Mouse (Mus musculus): ENCODE measurements around the gene Icos. TPM values are rescaled to one million over a fixed set of nuclear protein-coding genes. Genes with fewer than 3 reads are reported as not detected.

The Icos gene
- 0.08 and 0.15 TPM in 2 replicates for polyA plus RNA-seq (2012; rRNA removed)

DNA sequence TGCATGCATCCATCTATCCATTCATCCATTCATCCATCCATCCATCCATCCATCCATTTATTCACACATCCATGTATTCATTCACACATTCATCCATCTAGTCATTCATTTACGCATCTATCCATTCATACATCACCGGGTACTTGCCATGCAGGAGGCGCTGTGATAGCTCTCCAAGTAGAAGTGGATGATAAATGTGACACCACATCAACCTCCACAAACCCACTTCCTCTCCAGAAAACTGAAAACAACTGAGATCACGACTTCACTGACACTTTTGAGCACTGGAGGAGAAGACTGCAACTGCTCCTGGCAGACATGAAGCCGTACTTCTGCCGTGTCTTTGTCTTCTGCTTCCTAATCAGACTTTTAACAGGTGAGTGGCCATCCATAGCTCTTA is at the start of gene Icos:
Gene Icos (plus strand): TSS at position 287 of the 400 bp plus-strand sequence.
- Histone ChIP-seq H3K4me3 (ENCODE audit: insufficient read depth, low read length) (no peak within 1 kb of the TSS), H3K4me1 (ENCODE audit: control insufficient read depth, insufficient read depth, low read length) (no peaks in the 10 kb centered on the region), H3K27ac (ENCODE audit: insufficient read depth, low read length) (no peak within 1 kb of the TSS)
- TF ChIP-seq POLR2A (IDR thresholded peaks at IDR 0.05; ENCODE audit: extremely low read depth, insufficient read depth, low read length): no peak

DNA sequence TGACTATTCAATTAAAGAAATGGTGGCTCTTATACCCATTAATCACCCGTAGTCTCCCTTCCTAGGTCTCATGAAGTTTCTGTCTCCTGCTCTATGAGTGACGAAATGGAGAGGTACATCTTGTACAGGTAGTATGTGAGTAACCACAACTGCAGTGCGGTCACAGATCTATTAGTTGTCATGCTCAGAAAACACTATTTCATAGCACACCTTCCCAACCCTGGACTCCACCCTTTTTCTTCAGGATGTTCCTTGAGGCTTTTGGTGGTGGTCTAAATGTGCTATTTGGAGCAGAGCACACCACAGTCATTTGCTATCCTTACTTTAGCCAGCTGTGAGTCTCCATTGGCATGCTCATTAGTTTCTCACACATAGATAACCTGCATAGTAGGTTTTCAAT is 48.7 kb upstream of the Icos start:
- Histone ChIP-seq H3K27ac (ENCODE audit: insufficient read depth, low read length) (no peak overlapping the region), H3K4me1 (ENCODE audit: control insufficient read depth, insufficient read depth, low read length) (no peaks in the 10 kb centered on the region), H3K4me3 (ENCODE audit: insufficient read depth, low read length) (no peak overlapping the region)
- no peak for TF ChIP-seq POLR2A (IDR thresholded peaks at IDR 0.05; ENCODE audit: extremely low read depth, insufficient read depth, low read length)
- no peak for TF ChIP-seq CTCF (IDR thresholded peaks at IDR 0.05; ENCODE audit: extremely low read depth, insufficient read depth, low read length)

DNA sequence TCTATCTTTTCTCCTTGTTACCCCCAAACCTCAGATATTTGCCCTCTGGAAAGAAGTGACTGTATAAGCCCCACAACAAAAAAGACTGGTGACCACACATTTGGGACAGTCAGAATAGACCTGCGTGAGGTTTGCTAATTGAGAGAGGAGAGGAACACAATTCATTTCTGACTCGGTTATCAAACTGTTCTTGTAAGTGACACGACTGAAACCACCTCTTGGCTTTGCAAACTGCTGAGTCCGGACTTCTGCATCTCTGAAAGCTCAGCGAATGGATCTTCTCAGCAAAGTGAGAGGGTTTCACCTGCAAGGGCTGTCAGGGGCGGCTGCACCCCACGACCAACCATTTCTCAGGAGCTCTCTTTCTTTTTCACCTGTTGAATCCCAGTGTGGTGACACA is 47.3 kb upstream of the Icos start:
- TF ChIP-seq CTCF (IDR thresholded peaks at IDR 0.05; ENCODE audit: extremely low read depth, insufficient read depth, low read length): no peak
- no peak for TF ChIP-seq POLR2A (IDR thresholded peaks at IDR 0.05; ENCODE audit: extremely low read depth, insufficient read depth, low read length)
- Histone ChIP-seq H3K4me1 (ENCODE audit: control insufficient read depth, insufficient read depth, low read length) (peaks cover 2% of the 10 kb centered on the region; the same call in 1 of the 2 replicates), H3K27ac (ENCODE audit: insufficient read depth, low read length) (no peak overlapping the region), H3K4me3 (ENCODE audit: insufficient read depth, low read length) (no peak overlapping the region)

DNA sequence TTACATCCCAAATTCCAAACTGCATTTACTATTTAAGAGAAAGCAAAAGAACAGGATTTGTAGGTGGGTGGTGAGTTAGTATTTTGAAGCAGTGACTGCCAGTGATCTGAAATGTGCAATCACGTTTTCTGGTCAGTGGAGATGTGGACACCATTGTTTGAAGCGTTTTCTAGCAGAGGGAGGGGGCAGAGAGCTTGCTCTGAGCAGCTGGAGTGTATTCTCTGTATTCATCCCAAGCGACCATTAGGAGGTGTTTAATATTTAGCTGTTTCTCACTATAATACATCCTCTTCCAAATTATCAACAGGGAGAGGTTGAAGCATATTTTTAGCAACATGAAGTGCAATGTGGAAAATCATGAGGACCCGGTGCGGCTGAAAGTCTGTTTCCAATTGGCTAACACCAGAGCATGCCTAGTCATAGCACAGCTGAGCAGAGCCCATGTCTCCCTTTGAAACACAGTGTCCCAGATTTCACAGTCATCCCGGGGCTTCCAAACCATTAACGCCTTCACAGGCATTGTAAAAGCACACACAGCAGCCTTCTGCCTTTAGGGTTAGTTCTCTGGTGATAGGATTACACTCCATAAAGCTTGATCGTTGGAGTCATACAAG is 41.7 kb upstream of the Icos start:
- Histone ChIP-seq H3K27ac (ENCODE audit: insufficient read depth, low read length) (no peak overlapping the region), H3K4me3 (ENCODE audit: insufficient read depth, low read length) (no peak overlapping the region), H3K4me1 (ENCODE audit: control insufficient read depth, insufficient read depth, low read length) (peaks cover 10% of the 10 kb centered on the region)
- TF ChIP-seq CTCF (IDR thresholded peaks at IDR 0.05; ENCODE audit: extremely low read depth, insufficient read depth, low read length) (no peak), POLR2A (IDR thresholded peaks at IDR 0.05; ENCODE audit: extremely low read depth, insufficient read depth, low read length) (no peak)

DNA sequence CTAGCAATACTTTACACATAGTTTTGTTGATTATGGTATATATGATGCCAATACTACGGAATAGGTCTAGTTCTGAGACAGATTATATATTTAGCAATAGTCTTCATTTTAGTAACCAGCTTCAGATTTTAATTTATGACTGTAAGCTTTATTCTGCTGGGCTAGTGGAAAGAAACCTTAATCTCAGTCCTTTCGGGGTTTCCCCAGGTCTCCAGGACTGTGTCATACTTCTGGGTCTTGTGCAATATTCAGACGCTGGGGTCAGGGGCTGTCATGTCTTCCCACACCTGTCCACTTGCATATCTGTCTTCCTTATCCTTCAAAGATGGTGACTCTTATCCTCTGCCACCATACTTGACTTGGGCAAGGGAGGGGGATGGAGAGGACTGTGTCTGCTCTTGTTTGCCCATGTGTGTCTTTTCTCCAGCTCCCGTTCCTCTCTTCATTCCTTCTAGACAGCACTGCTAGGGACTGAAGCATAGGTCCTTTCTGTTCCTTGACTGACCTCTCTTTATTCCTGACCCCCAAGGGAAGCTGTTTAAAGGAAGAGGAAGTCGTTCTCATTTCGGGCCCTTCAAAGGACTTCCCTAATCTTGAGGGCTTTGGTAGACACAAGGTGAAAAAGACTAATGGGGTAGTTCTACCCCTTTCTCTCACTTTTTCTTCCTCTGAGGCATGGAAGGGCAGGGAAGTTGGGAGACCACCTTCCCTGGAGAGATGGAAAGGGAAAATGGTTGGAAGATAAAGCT is 40.6 kb upstream of the Icos start:
- Histone ChIP-seq H3K27ac (ENCODE audit: insufficient read depth, low read length) (no peak overlapping the region), H3K4me3 (ENCODE audit: insufficient read depth, low read length) (no peak overlapping the region), H3K4me1 (ENCODE audit: control insufficient read depth, insufficient read depth, low read length) (peaks cover 10% of the 10 kb centered on the region)
- TF ChIP-seq CTCF (IDR thresholded peaks at IDR 0.05; ENCODE audit: extremely low read depth, insufficient read depth, low read length) (no peak), POLR2A (IDR thresholded peaks at IDR 0.05; ENCODE audit: extremely low read depth, insufficient read depth, low read length) (no peak)

DNA sequence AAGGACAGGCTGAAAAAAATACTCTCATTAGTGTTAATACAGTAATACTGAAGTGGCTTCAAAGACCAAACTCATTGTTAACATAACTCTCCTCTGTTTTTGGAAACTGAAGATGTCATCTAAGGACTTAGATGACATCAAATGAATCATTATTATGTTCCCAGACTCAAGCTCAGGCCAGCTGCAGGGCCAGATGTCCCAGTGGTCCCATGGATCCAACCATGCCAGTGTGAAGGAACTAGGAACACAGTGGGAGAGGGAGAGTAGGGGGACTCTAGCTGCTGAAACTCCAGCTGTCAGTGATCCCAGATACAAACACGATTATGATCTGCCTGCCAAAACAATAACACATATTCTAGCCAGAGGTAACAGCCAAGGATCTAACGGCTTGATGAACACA is 39.5 kb upstream of the Icos start:
- Histone ChIP-seq H3K4me1 (ENCODE audit: control insufficient read depth, insufficient read depth, low read length) (peaks cover 10% of the 10 kb centered on the region), H3K27ac (ENCODE audit: insufficient read depth, low read length) (no peak overlapping the region), H3K4me3 (ENCODE audit: insufficient read depth, low read length) (no peak overlapping the region)
- TF ChIP-seq CTCF (IDR thresholded peaks at IDR 0.05; ENCODE audit: extremely low read depth, insufficient read depth, low read length): no peak
- TF ChIP-seq POLR2A (IDR thresholded peaks at IDR 0.05; ENCODE audit: extremely low read depth, insufficient read depth, low read length): no peak

DNA sequence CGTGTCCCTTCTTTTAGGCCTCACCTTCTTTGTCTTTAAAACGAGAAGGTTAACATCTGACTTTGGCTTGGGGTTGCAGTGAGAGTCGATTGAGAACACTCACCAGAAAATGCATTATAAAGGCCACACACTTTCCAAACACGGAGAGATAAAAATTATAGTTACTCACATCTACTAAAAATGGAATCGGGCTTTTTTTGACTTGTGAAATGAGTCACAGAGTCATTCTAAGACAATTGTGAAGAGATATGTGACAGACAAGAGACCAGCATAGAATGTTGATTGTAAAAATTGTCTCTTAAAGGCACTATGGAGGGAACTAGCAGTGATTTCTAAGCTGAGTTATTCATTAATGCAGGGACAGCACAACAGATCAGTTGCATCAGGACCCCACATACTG is 38.8 kb upstream of the Icos start:
- TF ChIP-seq CTCF (IDR thresholded peaks at IDR 0.05; ENCODE audit: extremely low read depth, insufficient read depth, low read length): no peak
- TF ChIP-seq POLR2A (IDR thresholded peaks at IDR 0.05; ENCODE audit: extremely low read depth, insufficient read depth, low read length): no peak
- Histone ChIP-seq H3K4me3 (ENCODE audit: insufficient read depth, low read length) (no peak overlapping the region), H3K4me1 (ENCODE audit: control insufficient read depth, insufficient read depth, low read length) (peaks cover 10% of the 10 kb centered on the region), H3K27ac (ENCODE audit: insufficient read depth, low read length) (no peak overlapping the region)

DNA sequence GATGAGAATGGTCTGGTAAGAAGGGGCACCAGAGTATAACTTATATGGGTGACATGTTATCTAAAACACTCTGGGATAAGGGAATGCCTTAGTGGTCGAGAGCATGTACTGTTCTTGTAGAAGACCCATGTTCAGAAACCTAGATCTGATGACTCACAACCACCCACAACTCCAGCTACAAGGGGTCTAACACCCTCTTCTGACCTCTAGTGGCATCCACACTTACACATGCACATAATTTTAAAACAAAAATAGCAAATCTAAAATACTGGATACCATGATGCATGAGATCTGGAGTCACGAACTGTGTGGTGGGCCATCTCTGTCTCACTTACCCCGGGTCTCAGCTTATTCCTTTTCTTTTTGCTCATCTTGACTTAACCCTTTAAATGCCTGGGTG is 37.7 kb upstream of the Icos start:
- TF ChIP-seq CTCF (IDR thresholded peaks at IDR 0.05; ENCODE audit: extremely low read depth, insufficient read depth, low read length): no peak
- TF ChIP-seq POLR2A (IDR thresholded peaks at IDR 0.05; ENCODE audit: extremely low read depth, insufficient read depth, low read length): no peak
- no peak overlapping the region for H3K4me3 ChIP-seq (ENCODE audit: insufficient read depth, low read length)
- no peak overlapping the region for H3K27ac ChIP-seq (ENCODE audit: insufficient read depth, low read length)
- peaks cover 10% of the 10 kb centered on the region for H3K4me1 ChIP-seq (ENCODE audit: control insufficient read depth, insufficient read depth, low read length)

DNA sequence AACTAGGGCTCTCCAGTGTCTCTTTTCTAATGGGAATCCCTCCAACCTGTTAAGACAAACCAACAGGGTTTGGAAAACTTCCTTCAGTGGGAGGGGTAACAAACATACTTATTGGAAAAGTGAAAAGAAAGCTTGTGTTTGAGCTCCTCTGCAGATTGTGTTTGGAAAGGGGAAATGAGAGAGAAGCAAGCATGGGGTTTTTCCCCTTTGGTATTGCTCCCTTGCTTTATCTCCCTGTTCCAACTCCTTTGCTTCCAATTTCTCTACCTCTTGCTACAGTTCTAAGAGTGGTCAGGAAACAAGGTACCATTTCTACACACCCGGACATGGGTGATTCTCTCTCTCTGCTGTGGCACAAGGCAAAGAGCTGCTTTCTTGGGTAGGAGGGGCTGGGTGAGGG is 37.1 kb upstream of the Icos start:
- Histone ChIP-seq H3K27ac (ENCODE audit: insufficient read depth, low read length) (no peak overlapping the region), H3K4me3 (ENCODE audit: insufficient read depth, low read length) (no peak overlapping the region), H3K4me1 (ENCODE audit: control insufficient read depth, insufficient read depth, low read length) (peaks cover 8% of the 10 kb centered on the region)
- TF ChIP-seq CTCF (IDR thresholded peaks at IDR 0.05; ENCODE audit: extremely low read depth, insufficient read depth, low read length) (no peak), POLR2A (IDR thresholded peaks at IDR 0.05; ENCODE audit: extremely low read depth, insufficient read depth, low read length) (no peak)
